Mouse (Mus musculus): ENCODE data around the gene Slc29a2.

GRCm38 (mm10) chr19:5048138-5049056 is 24.7 kb downstream of the Slc29a2 start:
- TF ChIP-seq CTCF (IDR thresholded peaks at IDR 0.05; ENCODE audit: borderline replicate concordance, insufficient read depth, low read length), result no peak
- TF ChIP-seq POLR2A (IDR thresholded peaks at IDR 0.05; ENCODE audit: low read depth, low read length), result no peak
